Mouse (Mus musculus) olfactory bulb, adult 2 months (tissue): ENCODE measurements around the gene Lag3.

Experiments
- CTCF ChIP-seq: fragments of 200-500 bp; IDR thresholded peaks from 2 replicates; pipeline ENCODE4 v1.5.1; 2012; ENCODE audit warnings: low read depth, mild to moderate bottlenecking, low read length, moderate library complexity; ENCODE audit not compliant: insufficient read depth
- POLR2A ChIP-seq: fragments of 200-500 bp; IDR thresholded peaks from 2 replicates; pipeline ENCODE4 v1.6.1; 2012; ENCODE audit warnings: mild to moderate bottlenecking, low read depth, low read length, moderate library complexity; ENCODE audit not compliant: insufficient read depth

GRCm38 (mm10) chr6:124938554-124938953 lies 27.0 kb upstream of the Lag3 start:
- TF ChIP-seq CTCF (no peak), POLR2A (no peak)
